Mouse (Mus musculus) embryonic facial prominence, embryonic 11.5 days (tissue): Measurements from ENCODE around the gene D1Pas1. TPM values are rescaled to one million over a fixed set of nuclear protein-coding genes. Genes with fewer than 3 reads are reported as not detected.

Experiments
- ATAC-seq: fragments of 200-750 bp; cut with Nextera tagmentation; replicated peaks from 2 replicates; pipeline ENCODE4 v1.8.0; 2017; ENCODE audit warnings: low read depth; ENCODE audit not compliant: insufficient number of reproducible peaks, low FRiP score, low TSS enrichment
- DNase-seq: peaks from one replicate; pipeline ENCODE4 v3.0.0-alpha.2; 2015; ENCODE audit warnings: low spot score
- H3K27ac ChIP-seq: fragments of 300-500 bp; sonication (generic); replicated peaks from 2 replicates; pipeline ENCODE4 v1.5.1; 2014; ENCODE audit warnings: mild to moderate bottlenecking, low read depth, low read length, control low read depth
- H3K27me3 ChIP-seq: fragments of 300-500 bp; sonication (generic); 2 replicates; pipeline ENCODE4 v1.6.1; 2014; ENCODE audit warnings: mild to moderate bottlenecking, low read length, moderate library complexity, mixed read lengths; ENCODE audit not compliant: control insufficient read depth, insufficient read depth
- H3K36me3 ChIP-seq: fragments of 300-500 bp; sonication (generic); replicated peaks from 2 replicates; pipeline ENCODE4 v1.6.1; 2014; ENCODE audit warnings: low read depth, mild to moderate bottlenecking, low read length, moderate library complexity, mixed read lengths; ENCODE audit not compliant: control insufficient read depth, insufficient read depth
- H3K4me1 ChIP-seq: fragments of 300-500 bp; sonication (generic); 2 replicates; pipeline ENCODE4 v1.6.1; 2014; ENCODE audit warnings: low read length, mixed read lengths; ENCODE audit not compliant: control insufficient read depth, insufficient read depth
- H3K4me2 ChIP-seq: fragments of 300-500 bp; sonication (generic); 2 replicates; pipeline ENCODE4 v1.6.1; 2014; ENCODE audit warnings: low read depth, mild to moderate bottlenecking, control low read depth, low read length, moderate library complexity
- H3K4me3 ChIP-seq: fragments of 300-500 bp; sonication (generic); 2 replicates; pipeline ENCODE4 v1.5.1; 2014; ENCODE audit warnings: low read depth, low read length, control low read depth
- H3K9ac ChIP-seq: fragments of 300-500 bp; sonication (generic); replicated peaks from 2 replicates; pipeline ENCODE4 v1.6.1; 2014; ENCODE audit warnings: mild to moderate bottlenecking, control low read depth, low read length
- H3K9me3 ChIP-seq: fragments of 300-500 bp; sonication (generic); replicated peaks from 2 replicates; pipeline ENCODE4 v1.6.1; 2016; ENCODE audit warnings: mild to moderate bottlenecking, low read length, inconsistent platforms, mixed read lengths; ENCODE audit not compliant: control insufficient read depth
- WGBS: fragments of 180-500 bp; shearing (Covaris S2); extraction: QIAGEN DNeasy Blood & Tissue Kit; methylation state at CpG from one replicate; pipeline ENCODE4 v1.1.7; 2014; 5-methylcytosine and 5-hydroxymethylcytosine counted together
- polyA plus RNA-seq: library from polyadenylated mRNA; unstranded; fragments of >200 nt; fragmentation: Nextera tagmentation; extraction: Ambion mirVana; gene quantifications from 2 replicates; pipeline ENCODE4 v1.2.1, GENCODE M21; 2014

D1Pas1 gene
- polyA plus RNA-seq, 1 experiment from 2014 or later = not detected

DNA sequence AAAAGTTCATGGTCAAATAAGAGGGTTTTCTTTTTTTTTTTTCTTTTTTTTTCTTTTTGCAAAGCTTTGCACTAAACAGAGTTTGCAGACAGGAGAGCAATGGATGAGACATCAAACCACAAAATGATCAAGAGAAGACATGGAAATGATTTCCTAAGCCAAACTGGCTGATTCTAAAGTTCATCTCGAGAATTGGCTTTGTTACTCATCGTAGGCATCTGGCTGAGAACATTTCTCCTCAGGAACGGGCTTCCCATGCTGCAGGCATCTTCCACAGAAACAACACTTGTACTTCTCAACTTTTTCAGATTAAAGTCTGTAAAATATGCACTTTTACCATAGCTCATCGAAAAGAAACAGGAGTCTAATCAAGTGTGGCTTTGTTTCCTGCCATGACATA, 21.6 kb downstream of the D1Pas1 start:
- Histone ChIP-seq H3K9ac (no peak overlapping the region), H3K4me2 (no peak overlapping the region), H3K9me3 (no peaks in the 10 kb centered on the region), H3K27ac (no peak overlapping the region), H3K36me3 (no peaks in the 10 kb centered on the region), H3K4me3 (no peak overlapping the region), H3K27me3 (no peaks in the 10 kb centered on the region), H3K4me1 (no peaks in the 10 kb centered on the region)
- 75% methylated on average over 4 of the region's 4 CpGs for WGBS
- ATAC-seq (no peak), DNase-seq (no peak)

DNA sequence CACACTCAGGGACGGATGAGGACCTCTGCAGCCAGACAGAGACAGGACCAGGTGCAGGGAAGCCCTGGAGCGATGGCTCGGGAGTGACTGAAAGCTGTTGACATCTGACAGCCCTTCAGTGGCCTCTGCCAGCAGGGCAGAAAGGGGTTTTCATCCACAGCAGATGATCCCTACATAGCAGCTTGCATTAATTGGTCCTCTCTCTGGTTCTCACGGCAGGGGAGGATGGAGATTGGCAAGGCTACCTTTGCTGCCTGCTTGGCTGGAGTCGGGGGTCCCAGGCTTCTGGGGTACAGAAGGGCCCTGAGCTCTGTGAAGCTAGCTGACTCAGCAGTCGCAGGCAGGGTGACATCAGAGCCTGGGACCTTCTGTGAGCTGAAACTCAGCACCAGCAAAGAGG, 24.3 kb downstream of the D1Pas1 start:
- H3K36me3 ChIP-seq = no peaks in the 10 kb centered on the region

DNA sequence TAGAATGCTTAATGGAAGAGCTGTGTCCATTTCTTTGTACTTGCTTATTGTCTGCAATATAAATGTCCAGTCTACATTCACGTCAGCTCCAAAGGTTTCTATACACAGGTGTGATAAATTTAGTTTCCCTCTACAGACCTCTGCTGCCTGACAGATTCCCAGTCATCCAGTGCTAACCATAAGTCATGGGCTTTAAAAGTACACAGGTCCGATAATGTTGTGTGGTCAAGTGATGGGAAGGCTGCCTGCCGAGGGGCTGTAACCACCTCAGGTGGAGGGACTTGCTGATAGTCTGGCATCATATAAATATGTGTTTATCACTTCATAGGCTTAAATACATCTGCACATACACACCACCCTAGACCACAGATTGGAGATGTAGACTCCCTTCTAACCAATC, 24.9 kb downstream of the D1Pas1 start:
- WGBS = 94% methylated on average over 3 of the region's 3 CpGs
- Histone ChIP-seq H3K27ac (no peak overlapping the region), H3K4me2 (no peak overlapping the region), H3K36me3 (no peaks in the 10 kb centered on the region), H3K9ac (no peak overlapping the region), H3K27me3 (no peaks in the 10 kb centered on the region), H3K9me3 (no peaks in the 10 kb centered on the region), H3K4me3 (no peak overlapping the region), H3K4me1 (no peaks in the 10 kb centered on the region)
- ATAC-seq (no peak), DNase-seq (no peak)

More for the DNA sequence above, 24.3 kb downstream of the D1Pas1 start:
- Histone ChIP-seq H3K4me3 (no peak overlapping the region), H3K4me2 (no peak overlapping the region), H3K27me3 (no peaks in the 10 kb centered on the region), H3K9ac (no peak overlapping the region), H3K4me1 (no peaks in the 10 kb centered on the region), H3K27ac (no peak overlapping the region), H3K9me3 (no peaks in the 10 kb centered on the region)
- ATAC-seq = no peak
- WGBS = 65% methylated on average over 6 of the region's 6 CpGs
- DNase-seq = no peak

- 85% methylated on average over 21 of the region's 21 CpGs for WGBS
- H3K9me3 ChIP-seq = no peaks in the 10 kb centered on the region
- H3K4me2 ChIP-seq = no peak overlapping the region
- no peak for ATAC-seq
- no peak overlapping the region for H3K27ac ChIP-seq
- no peaks in the 10 kb centered on the region for H3K36me3 ChIP-seq
- DNase-seq = no peak
- no peaks in the 10 kb centered on the region for H3K27me3 ChIP-seq
- H3K9ac ChIP-seq = no peak overlapping the region
- no peak overlapping the region for H3K4me3 ChIP-seq
- H3K4me1 ChIP-seq = no peaks in the 10 kb centered on the region
Measured at GRCm38 (mm10) chr1:186997596-186998304, 30.5 kb downstream of the D1Pas1 start.

DNA sequence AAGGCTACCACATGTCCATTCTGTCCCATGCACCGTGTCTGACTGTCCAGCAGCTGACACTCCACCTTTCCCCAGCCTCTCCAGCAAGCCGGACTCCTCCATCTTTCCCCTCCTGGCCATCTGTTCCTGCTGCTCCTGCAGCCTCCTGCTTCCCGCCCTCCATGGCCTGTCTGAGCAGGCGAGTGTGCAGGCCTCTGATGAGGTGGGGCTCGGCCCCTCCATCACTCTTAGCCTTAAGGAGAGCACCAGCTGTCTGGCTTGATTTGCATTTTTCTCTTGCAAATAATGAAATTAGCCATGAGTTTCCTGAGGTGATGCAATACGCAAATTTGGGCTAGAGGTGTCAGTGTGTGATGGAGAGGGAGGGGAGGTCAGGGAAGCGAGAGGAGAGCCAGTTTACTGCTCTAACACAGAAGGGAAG, 36.2 kb downstream of the D1Pas1 start:
- WGBS = 63% methylated on average over 7 of the region's 7 CpGs
- no peak for ATAC-seq

GRCm38 (mm10) chr1:187004306-187004705, 37.1 kb downstream of the D1Pas1 start:
- DNase-seq (no peak), ATAC-seq (no peak)
- Histone ChIP-seq H3K36me3 (no peaks in the 10 kb centered on the region), H3K27ac (no peak overlapping the region), H3K4me1 (no peaks in the 10 kb centered on the region), H3K4me3 (no peak overlapping the region), H3K4me2 (no peak overlapping the region), H3K9me3 (no peaks in the 10 kb centered on the region), H3K27me3 (no peaks in the 10 kb centered on the region), H3K9ac (no peak overlapping the region)
- 100% methylated on average over 1 of the region's 1 CpGs for WGBS

More for the DNA sequence above, 36.2 kb downstream of the D1Pas1 start:
- Histone ChIP-seq H3K4me2 (no peak overlapping the region), H3K9ac (no peak overlapping the region), H3K4me3 (no peak overlapping the region), H3K36me3 (no peaks in the 10 kb centered on the region), H3K27me3 (no peaks in the 10 kb centered on the region), H3K27ac (no peak overlapping the region), H3K4me1 (no peaks in the 10 kb centered on the region), H3K9me3 (no peaks in the 10 kb centered on the region)
- no peak for DNase-seq

DNA sequence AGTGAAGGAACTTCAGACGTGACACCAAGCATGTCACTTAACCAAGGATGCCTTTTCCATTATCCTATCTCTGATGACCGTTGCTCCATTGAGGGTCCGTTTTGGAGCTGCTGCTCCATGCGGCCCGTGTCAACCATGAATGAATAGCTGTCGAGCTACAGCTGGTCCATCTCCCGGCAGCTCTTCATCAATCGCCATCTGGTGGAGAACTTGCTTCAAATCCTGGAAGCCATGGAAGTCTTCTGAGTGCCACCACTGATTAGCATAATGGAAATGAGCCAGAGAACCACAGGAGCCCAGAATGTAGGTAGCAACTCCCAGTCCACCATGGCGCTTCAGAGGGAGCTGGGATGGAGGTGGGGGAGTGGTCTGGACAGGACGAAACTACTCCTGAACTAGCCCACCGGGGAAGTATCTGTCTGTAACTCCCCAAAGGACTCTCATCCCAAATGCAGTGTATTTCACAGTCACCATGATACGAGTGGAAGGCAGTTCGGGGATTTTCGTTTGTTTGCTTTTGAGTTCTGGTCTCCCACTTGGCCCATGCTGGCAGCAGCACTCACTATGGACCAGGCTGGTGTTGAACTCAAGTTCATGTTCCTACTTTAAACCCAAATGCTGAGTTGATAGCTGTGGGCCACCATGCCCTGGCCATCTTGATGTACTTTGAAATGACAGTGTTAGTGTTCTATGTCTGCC, 39.2 kb downstream of the D1Pas1 start:
- ATAC-seq (no peak), DNase-seq (no peak)
- Histone ChIP-seq H3K4me2 (no peak overlapping the region), H3K4me3 (no peak overlapping the region), H3K27me3 (no peaks in the 10 kb centered on the region), H3K4me1 (no peaks in the 10 kb centered on the region), H3K36me3 (no peaks in the 10 kb centered on the region), H3K9ac (no peak overlapping the region), H3K9me3 (no peaks in the 10 kb centered on the region), H3K27ac (no peak overlapping the region)
- WGBS = 88% methylated on average over 14 of the region's 14 CpGs

DNA sequence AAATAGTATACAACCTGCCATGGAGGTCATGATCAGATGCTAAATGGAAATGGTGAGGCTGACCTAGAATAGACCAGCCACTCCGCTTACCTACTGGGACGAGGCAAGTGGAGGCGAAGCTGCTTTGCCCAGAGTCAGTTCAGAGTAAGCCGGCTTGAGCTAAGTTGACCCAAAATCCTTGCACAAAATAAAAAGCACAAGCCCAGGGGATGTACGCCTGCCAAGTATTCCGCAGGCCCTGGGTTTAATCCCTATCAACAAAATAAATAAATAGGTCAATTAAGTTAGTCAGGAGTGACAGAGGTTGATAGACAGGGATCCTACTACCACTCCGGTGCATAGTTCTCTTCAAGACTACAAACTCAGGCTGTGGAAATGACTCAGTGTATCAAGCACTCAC, 41.0 kb downstream of the D1Pas1 start:
- Histone ChIP-seq H3K27me3 (no peaks in the 10 kb centered on the region), H3K9me3 (no peaks in the 10 kb centered on the region), H3K36me3 (no peaks in the 10 kb centered on the region), H3K4me2 (no peak overlapping the region), H3K4me3 (no peak overlapping the region), H3K27ac (no peak overlapping the region), H3K9ac (no peak overlapping the region), H3K4me1 (no peaks in the 10 kb centered on the region)
- DNase-seq (no peak), ATAC-seq (no peak)
- WGBS = 78% methylated on average over 7 of the region's 7 CpGs
